Mouse (Mus musculus) brain, embryonic 14.5 days (tissue): ENCODE data around the gene Tmem206.

ENCODE experiments used
- CTCF ChIP-seq: fragments of 200-500 bp; IDR thresholded peaks from 2 replicates; pipeline ENCODE4 v1.5.1; 2012; ENCODE audit warnings: inconsistent platforms, mild to moderate bottlenecking, moderate library complexity, borderline replicate concordance; ENCODE audit not compliant: insufficient read depth, insufficient read length; ENCODE audit errors: extremely low read depth
- POLR2A ChIP-seq: fragments of 200-500 bp; IDR thresholded peaks from 2 replicates; pipeline ENCODE4 v1.6.1; 2012; ENCODE audit warnings: mild to moderate bottlenecking, inconsistent platforms, borderline replicate concordance; ENCODE audit not compliant: poor library complexity, insufficient read depth, insufficient read length, severe bottlenecking; ENCODE audit errors: extremely low read depth

DNA sequence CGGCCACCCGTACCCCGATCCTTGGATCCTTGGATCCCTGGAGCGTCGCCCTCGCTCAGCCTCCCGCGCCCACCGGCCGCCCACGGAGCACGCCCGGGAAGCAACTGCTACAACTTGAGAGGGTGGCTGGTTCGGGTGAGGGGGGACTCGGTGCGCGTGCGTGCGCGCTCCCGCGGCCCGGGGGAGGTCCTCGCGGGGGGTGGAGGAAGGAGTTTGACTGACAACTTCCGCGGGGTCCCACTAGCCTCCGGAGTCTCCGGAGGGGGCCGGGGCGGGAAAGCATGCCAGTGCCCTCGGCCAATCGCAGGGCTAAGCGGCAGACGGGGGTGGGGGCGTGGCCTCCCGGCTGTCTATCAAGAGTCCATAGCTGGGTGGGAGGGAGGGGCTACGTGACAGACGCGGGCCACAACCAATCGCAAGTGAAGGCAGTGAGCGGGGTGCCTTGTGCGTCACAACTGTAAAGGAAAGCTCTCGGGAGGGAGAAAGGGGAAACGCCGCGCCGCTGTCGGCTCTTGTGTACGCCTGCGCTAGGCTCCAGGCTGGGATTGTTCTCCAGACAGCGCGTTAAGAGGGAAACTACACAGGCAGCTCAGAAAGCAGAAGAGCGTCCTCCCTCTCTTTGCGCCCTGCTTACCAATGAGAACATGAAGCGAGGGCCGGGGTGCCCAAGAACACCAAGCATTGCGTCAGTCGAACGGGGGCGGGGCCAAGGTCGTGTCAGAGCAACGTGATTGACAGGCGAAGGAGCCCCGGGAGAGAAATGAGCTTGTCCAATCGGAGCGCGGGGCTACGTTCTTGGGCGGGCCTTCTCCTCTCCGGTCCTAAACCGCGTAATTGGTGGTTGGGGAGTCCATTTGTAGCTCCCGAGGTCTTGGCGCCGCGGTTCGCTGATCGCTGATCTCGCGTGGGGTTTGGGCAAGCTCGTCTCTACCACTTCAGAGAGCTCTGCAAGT is 71.5 kb downstream of the Tmem206 start:
- TF ChIP-seq CTCF (no peak), POLR2A (peak; percentile 60; the same call in 1 of the 2 replicates)
